Mouse (Mus musculus) intestine, postnatal 0 days (tissue): ENCODE results near the gene Elmod3. TPM values are rescaled to one million over a fixed set of nuclear protein-coding genes. Genes with fewer than 3 reads are reported as not detected.

Source experiments
- ATAC-seq: fragments of 200-750 bp; cut with Nextera tagmentation; 2 replicates; pipeline ENCODE4 v1.8.0; 2017; ENCODE audit warnings: mild to moderate bottlenecking, moderate TSS enrichment, moderate library complexity
- H3K27ac ChIP-seq: fragments of 300-500 bp; sonication (generic); 2 replicates; pipeline ENCODE4 v1.5.1; 2014; ENCODE audit warnings: mild to moderate bottlenecking, low read depth, low read length, moderate library complexity
- H3K27me3 ChIP-seq: fragments of 300-500 bp; sonication (generic); replicated peaks from 2 replicates; pipeline ENCODE4 v1.6.1; 2014; ENCODE audit warnings: low read length, mixed read lengths; ENCODE audit not compliant: control insufficient read depth, insufficient read depth
- H3K36me3 ChIP-seq: fragments of 300-500 bp; sonication (generic); 2 replicates; pipeline ENCODE4 v1.6.1; 2014; ENCODE audit warnings: mild to moderate bottlenecking, moderate library complexity; ENCODE audit not compliant: control insufficient read depth, insufficient read depth
- H3K4me1 ChIP-seq: fragments of 300-500 bp; sonication (generic); replicated peaks from 2 replicates; pipeline ENCODE4 v1.6.1; 2014; ENCODE audit warnings: antibody characterized with exemption, low read length, mixed read lengths; ENCODE audit not compliant: control insufficient read depth, insufficient read depth
- H3K4me2 ChIP-seq: fragments of 300-500 bp; sonication (generic); replicated peaks from 2 replicates; pipeline ENCODE4 v1.6.1; 2014; ENCODE audit warnings: low read depth, mild to moderate bottlenecking, moderate library complexity
- H3K4me3 ChIP-seq: fragments of 300-500 bp; sonication (generic); 2 replicates; pipeline ENCODE4 v1.5.1; 2014; ENCODE audit warnings: low read depth, low read length
- H3K9ac ChIP-seq: fragments of 300-500 bp; sonication (generic); 2 replicates; pipeline ENCODE4 v1.6.1; 2014; ENCODE audit warnings: mild to moderate bottlenecking, low read depth, low read length
- H3K9me3 ChIP-seq: fragments of 300-500 bp; sonication (generic); 2 replicates; pipeline ENCODE4 v1.6.1; 2016; ENCODE audit warnings: mixed run types; ENCODE audit not compliant: control insufficient read depth
- CTCF ChIP-seq: sonication (generic); IDR thresholded peaks from 2 replicates; pipeline ENCODE4 v1.5.1; 2016; ENCODE audit warnings: low read depth, mild to moderate bottlenecking, control low read depth, antibody characterized with exemption, moderate library complexity
- WGBS: fragments of 180-500 bp; shearing (Covaris S2); extraction: QIAGEN DNeasy Blood & Tissue Kit; methylation state at CpG from one replicate; pipeline ENCODE4 v1.1.7; 2014; 5-methylcytosine and 5-hydroxymethylcytosine counted together
- polyA plus RNA-seq: library from polyadenylated mRNA; unstranded; fragments of >200 nt; fragmentation: Nextera tagmentation; extraction: Ambion mirVana; gene quantifications from 2 replicates; pipeline ENCODE4 v1.2.1, GENCODE M21; 2015

Elmod3 gene
- polyA plus RNA-seq, 1 experiment from 2014 or later, result 11.7 TPM

DNA sequence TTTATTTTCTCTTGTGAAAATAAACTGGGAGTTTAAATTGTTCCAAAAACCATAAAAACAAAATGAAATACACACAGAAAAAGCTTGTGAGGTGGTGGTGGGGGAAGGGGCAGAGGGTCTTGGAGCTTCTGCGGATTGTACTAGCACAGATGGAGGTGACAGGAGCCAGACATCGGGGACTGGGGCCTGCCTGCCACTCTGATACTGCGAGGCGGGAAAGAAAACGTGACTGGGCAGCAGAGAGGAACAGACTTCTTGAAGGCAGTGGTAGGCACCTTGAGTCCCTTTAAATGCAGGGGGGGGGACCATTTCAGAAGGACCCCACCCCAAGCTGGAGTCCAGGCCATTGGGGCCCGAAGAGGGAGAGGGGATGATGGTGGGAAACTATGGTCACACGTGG lies 28.2 kb upstream of the Elmod3 start:
- peaks cover 7% of the 10 kb centered on the region; the same call in 1 of the 2 replicates for H3K36me3 ChIP-seq
- no peaks in the 10 kb centered on the region for H3K9me3 ChIP-seq
- H3K27me3 ChIP-seq, result no peaks in the 10 kb centered on the region
- H3K4me3 ChIP-seq, result no peak overlapping the region
- no peak overlapping the region for H3K4me2 ChIP-seq
- no peak for ATAC-seq
- WGBS, result 73% methylated on average over 7 of the region's 7 CpGs
- H3K4me1 ChIP-seq, result no peaks in the 10 kb centered on the region
- TF ChIP-seq CTCF, result no peak
- H3K9ac ChIP-seq, result no peak overlapping the region
- H3K27ac ChIP-seq, result no peak overlapping the region

DNA sequence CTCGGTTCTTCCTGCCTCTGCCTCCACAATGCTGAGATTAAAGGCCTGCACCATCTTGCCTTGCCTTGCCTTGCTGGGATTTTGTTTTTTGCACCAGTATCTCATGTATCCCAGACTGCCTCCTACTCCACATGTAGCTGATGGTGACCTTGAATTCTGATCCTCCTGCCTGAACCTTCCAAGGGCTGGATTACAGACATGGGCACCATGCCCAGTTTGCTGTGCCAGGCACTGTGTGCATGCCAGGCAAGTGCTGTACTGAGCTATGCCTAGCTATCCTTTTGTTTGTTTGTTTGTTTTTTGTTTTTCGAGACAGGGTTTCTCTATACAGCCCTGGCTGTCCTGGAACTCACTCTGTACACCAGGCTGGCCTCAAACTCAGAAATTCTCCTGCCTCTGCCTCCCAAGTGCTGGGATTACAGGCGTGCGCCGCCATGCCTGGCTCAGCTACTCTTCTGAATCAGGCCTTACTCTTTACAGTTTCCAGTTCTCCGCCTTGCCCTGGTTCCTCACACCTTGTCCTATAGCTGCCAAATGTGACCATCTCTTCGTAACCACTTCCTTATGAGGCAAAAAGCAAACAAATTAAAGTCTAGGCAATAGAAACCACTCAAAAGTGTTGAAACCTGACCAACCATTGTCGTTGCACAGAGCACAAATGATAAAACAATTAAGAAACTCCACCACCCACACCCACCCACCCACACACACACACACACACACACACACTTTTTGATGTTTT lies 25.6 kb upstream of the Elmod3 start:
- Histone ChIP-seq H3K9ac (no peak overlapping the region), H3K36me3 (peaks cover 7% of the 10 kb centered on the region; the same call in 1 of the 2 replicates), H3K4me3 (no peak overlapping the region), H3K4me1 (no peaks in the 10 kb centered on the region), H3K27ac (no peak overlapping the region), H3K9me3 (no peaks in the 10 kb centered on the region), H3K27me3 (no peaks in the 10 kb centered on the region), H3K4me2 (no peak overlapping the region)
- TF ChIP-seq CTCF, result no peak
- 78% methylated on average over 8 of the region's 8 CpGs for WGBS
- ATAC-seq, result no peak

DNA sequence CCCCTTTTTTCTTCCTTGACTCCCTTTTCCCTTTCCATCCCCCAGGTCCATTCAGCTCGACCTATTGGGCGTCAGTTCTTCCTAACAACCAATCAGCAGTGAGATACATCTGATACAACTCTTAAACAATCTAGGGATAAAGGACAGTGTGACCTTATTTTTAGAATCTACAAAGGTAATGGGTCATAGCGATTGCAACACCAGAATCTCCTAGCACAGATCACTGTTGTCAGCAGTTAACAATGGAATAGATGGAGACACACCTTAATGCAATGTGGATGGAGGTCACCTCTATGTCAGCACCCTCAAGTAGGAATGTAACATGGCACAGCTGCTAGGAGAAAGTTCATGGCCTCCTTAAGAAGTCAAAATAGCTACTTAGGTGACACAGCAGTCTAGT lies 24.7 kb upstream of the Elmod3 start:
- Histone ChIP-seq H3K9me3 (no peaks in the 10 kb centered on the region), H3K36me3 (peaks cover 5% of the 10 kb centered on the region; the same call in 1 of the 2 replicates), H3K4me1 (no peaks in the 10 kb centered on the region), H3K27me3 (no peaks in the 10 kb centered on the region), H3K9ac (no peak overlapping the region), H3K27ac (no peak overlapping the region), H3K4me2 (no peak overlapping the region), H3K4me3 (no peak overlapping the region)
- 57% methylated on average over 3 of the region's 3 CpGs for WGBS
- ATAC-seq, result no peak
- TF ChIP-seq CTCF, result no peak

DNA sequence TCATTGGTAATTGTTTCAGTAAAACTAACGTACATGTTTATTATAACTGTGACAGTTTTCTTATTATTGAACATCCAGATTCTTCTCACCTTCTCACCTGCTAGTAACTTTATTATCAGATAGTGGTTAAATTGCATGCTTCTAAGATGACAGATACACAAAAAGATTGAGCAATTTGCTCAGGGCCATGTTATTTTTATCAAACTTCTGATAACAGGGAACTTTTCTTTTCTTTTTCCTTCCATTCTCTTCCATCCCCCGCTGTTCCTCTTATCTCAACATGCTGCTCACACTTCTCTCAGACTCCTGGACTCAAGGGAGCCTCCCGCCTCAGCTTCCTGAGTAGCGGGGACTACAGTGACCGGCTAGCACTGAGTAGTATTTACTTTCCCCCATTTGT lies 22.7 kb upstream of the Elmod3 start:
- 29% methylated on average over 5 of the region's 5 CpGs for WGBS
- peak overlapping the region; percentile 32; the same call in 1 of the 2 replicates for H3K4me2 ChIP-seq
- no peak overlapping the region for H3K27ac ChIP-seq
- no peaks in the 10 kb centered on the region for H3K27me3 ChIP-seq
- H3K36me3 ChIP-seq, result no peaks in the 10 kb centered on the region
- H3K9ac ChIP-seq, result no peak overlapping the region
- H3K9me3 ChIP-seq, result no peaks in the 10 kb centered on the region
- no peak for TF ChIP-seq CTCF
- no peak for ATAC-seq
- H3K4me1 ChIP-seq, result no peaks in the 10 kb centered on the region
- no peak overlapping the region for H3K4me3 ChIP-seq

DNA sequence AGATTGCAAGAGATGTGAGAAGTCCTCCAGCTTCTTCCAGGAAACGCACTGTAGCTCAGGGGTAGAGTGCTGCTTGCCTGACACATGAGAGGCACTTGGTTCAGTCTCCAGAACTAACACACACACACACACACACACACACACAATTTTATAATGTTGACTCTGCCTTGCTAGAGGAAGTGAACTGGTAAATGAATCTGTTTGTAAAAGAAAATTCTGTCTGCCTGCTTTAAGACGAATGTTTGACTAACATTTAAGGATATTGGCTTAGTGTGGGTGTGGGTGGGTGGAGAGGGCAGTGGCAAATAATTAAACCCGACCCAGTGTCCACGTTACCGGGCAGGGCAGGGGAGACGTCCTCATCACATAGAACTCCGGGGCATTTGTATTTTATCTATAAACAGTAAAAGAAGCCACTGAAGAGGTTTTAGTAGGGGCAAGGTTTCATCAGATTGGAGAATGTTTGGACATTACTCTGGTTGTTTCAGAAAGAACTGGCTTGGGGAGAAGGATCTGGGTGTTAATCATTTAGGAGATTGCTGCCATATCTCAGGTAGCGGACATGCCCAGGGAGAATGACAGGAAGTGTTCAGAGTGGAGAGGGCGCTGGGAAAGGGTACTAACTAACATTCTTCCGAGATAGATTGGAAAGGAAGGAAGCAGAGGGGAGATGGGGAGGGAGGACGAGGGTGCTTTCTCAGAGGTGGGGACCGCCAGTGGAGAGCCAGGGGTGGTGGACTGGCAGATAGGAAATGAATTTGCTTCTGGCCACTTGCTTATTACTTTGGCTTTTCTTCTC lies 21.7 kb upstream of the Elmod3 start:
- H3K27ac ChIP-seq, result peak overlapping the region; percentile 66
- TF ChIP-seq CTCF, result no peak
- H3K4me3 ChIP-seq, result no peak overlapping the region
- no peaks in the 10 kb centered on the region for H3K36me3 ChIP-seq
- H3K9ac ChIP-seq, result no peak overlapping the region
- peak overlapping the region; percentile 55 for H3K4me2 ChIP-seq
- no peaks in the 10 kb centered on the region for H3K4me1 ChIP-seq
- peak; percentile 44 for ATAC-seq
- H3K27me3 ChIP-seq, result no peaks in the 10 kb centered on the region
- no peaks in the 10 kb centered on the region for H3K9me3 ChIP-seq
- 13% methylated on average over 12 of the region's 12 CpGs for WGBS

DNA sequence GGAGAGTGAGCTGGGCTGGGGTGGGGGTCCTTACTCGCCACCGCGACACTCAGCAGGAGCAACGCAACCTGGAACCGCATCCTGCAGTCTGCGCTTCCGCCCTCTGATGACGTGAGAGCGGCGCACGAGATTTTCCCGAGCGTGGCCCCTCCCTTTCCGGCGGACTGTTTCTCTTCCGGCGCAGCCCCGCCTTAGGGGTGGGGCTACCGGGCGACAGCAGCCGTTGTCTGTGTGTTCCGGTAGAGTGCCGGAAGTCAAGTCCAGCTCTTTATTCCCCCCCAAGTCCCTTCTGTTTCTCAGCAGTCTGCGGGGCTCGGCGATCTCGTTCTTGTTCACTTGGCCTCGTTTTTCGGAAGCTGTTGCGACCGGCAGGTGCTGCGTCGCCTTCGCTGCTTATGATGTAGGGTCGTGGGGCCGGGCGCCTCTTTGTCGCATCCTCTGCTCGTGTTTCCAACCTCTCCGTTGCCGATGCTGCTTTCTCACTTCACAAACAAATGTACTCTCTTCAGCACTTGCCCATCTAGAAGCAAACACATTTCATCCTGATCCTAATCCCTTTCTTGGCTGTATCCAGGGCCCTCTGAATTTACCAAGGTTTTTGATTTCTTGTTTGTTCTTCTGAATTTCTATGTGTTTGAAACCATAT lies 18.6 kb upstream of the Elmod3 start, which contains the start of gene Tgoln1:
TSS of gene Tgoln1 (minus strand) at position 358 of the 646 bp plus-strand sequence.
- H3K4me2 ChIP-seq, result peak within 1 kb of the TSS; percentile 71
- no peaks in the 10 kb centered on the region for H3K9me3 ChIP-seq
- WGBS, result 0% methylated on average over 38 of the region's 41 CpGs
- peak; percentile 86 for ATAC-seq
- 0 out of 2 replicates have a peak, but pooled peaks have one; percentile 9 for TF ChIP-seq CTCF
- H3K27ac ChIP-seq, result peak within 1 kb of the TSS; percentile 93
- no peaks in the 10 kb centered on the region for H3K4me1 ChIP-seq
- peak within 1 kb of the TSS; percentile 70 for H3K9ac ChIP-seq
- H3K27me3 ChIP-seq, result no peaks in the 10 kb centered on the region
- peak within 1 kb of the TSS; percentile 73 for H3K4me3 ChIP-seq
- H3K36me3 ChIP-seq, result peaks cover 16% of the 10 kb centered on the region; the same call in 1 of the 2 replicates
